Mouse (Mus musculus) kidney, adult 2 months (tissue): ENCODE results near the gene Ckb. TPM values are rescaled to one million over a fixed set of nuclear protein-coding genes. Genes with fewer than 3 reads are reported as not detected.

ENCODE experiments used
- DNase-seq: peaks from one replicate; pipeline ENCODE4 v3.0.0; 2021
- H3K27ac ChIP-seq: fragments of 200-500 bp; 2 replicates; pipeline ENCODE4 v1.5.1; 2012; ENCODE audit warnings: low read depth, low read length, control low read depth, inconsistent platforms; ENCODE audit not compliant: insufficient read depth
- H3K27me3 ChIP-seq: fragments of 200-500 bp; replicated peaks from 2 replicates; pipeline ENCODE4 v1.6.1; 2012; ENCODE audit warnings: mild to moderate bottlenecking, moderate library complexity, low read length, inconsistent platforms; ENCODE audit not compliant: control insufficient read depth, insufficient read depth
- H3K36me3 ChIP-seq: fragments of 200-500 bp; 2 replicates; pipeline ENCODE4 v1.6.1; 2012; ENCODE audit warnings: mild to moderate bottlenecking, moderate library complexity, low read length, inconsistent platforms; ENCODE audit not compliant: control insufficient read depth, insufficient read depth
- H3K4me1 ChIP-seq: fragments of 200-500 bp; 2 replicates; pipeline ENCODE4 v1.6.1; 2011; ENCODE audit warnings: low read length; ENCODE audit not compliant: control insufficient read depth, insufficient read depth
- H3K4me3 ChIP-seq: fragments of 200-500 bp; 2 replicates; pipeline ENCODE4 v1.5.1; 2011; ENCODE audit warnings: mild to moderate bottlenecking, low read depth, low read length, control low read depth; ENCODE audit not compliant: insufficient read depth
- CTCF ChIP-seq: fragments of 200-500 bp; conservative IDR thresholded peaks from 2 replicates; pipeline ENCODE4 v1.5.1; 2011; ENCODE audit warnings: low read depth, mild to moderate bottlenecking, control low read depth, low read length, moderate library complexity, mixed read lengths; ENCODE audit not compliant: insufficient read depth, insufficient read length
- POLR2A ChIP-seq: fragments of 200-500 bp; IDR thresholded peaks from one replicate; pipeline ENCODE4 v1.6.1; 2011; ENCODE audit warnings: low read depth, low read length, control low read depth
- WGBS: fragments of 180-500 bp; shearing (Covaris S2); methylation state at CpG from one replicate; pipeline ENCODE4 v1.1.7; 2018; 5-methylcytosine and 5-hydroxymethylcytosine counted together
- polyA plus RNA-seq: library from polyadenylated mRNA; depleted of rRNA; stranded (reverse); fragments of >200 nt; gene quantifications from 2 replicates; pipeline ENCODE4 v1.2.3, GENCODE M21; 2012

Gene Ckb
- polyA plus RNA-seq, 1 experiment = 280 TPM

GRCm38 (mm10) chr12:111692899-111693298 lies 20.8 kb upstream of the Ckb start:
- Histone ChIP-seq H3K27ac (0 out of 2 replicates have a peak overlapping the region, but pooled peaks have one; percentile 81), H3K4me1 (peaks cover 37% of the 10 kb centered on the region)
- 86% methylated on average over 5 of the region's 5 CpGs for WGBS

GRCm38 (mm10) chr12:111691346-111691872 lies 19.3 kb upstream of the Ckb start:
- no peak overlapping the region for H3K4me3 ChIP-seq
- H3K27ac ChIP-seq = peak overlapping the region; percentile 8
- peaks cover 50% of the 10 kb centered on the region for H3K4me1 ChIP-seq
- no peaks in the 10 kb centered on the region for H3K36me3 ChIP-seq
- DNase-seq = peak; percentile 53
- 42% methylated on average over 5 of the region's 5 CpGs for WGBS
- no peaks in the 10 kb centered on the region for H3K27me3 ChIP-seq
- no peak for TF ChIP-seq POLR2A
- TF ChIP-seq CTCF = no peak

More at GRCm38 (mm10) chr12:111692899-111693298, 20.8 kb upstream of the Ckb start:
- H3K27me3 ChIP-seq = no peaks in the 10 kb centered on the region
- DNase-seq = no peak
- H3K4me3 ChIP-seq = no peak overlapping the region
- H3K36me3 ChIP-seq = no peaks in the 10 kb centered on the region
- no peak for TF ChIP-seq CTCF

- DNase-seq = peak; percentile 80
Measured at GRCm38 (mm10) chr12:111689426-111689825, 17.3 kb upstream of the Ckb start.

GRCm38 (mm10) chr12:111688069-111688428 lies 15.9 kb upstream of the Ckb start:
- peak overlapping the region; percentile 67; the same call in 1 of the 2 replicates for H3K27ac ChIP-seq

More at GRCm38 (mm10) chr12:111689426-111689825, 17.3 kb upstream of the Ckb start:
- no peak overlapping the region for H3K4me3 ChIP-seq
- TF ChIP-seq CTCF (no peak), POLR2A (no peak)
- peaks cover 42% of the 10 kb centered on the region for H3K4me1 ChIP-seq
- H3K27ac ChIP-seq = no peak overlapping the region
- no peaks in the 10 kb centered on the region for H3K36me3 ChIP-seq
- 39% methylated on average over 11 of the region's 11 CpGs for WGBS
- H3K27me3 ChIP-seq = no peaks in the 10 kb centered on the region

GRCm38 (mm10) chr12:111687350-111688068 lies 15.4 kb upstream of the Ckb start:
- Histone ChIP-seq H3K36me3 (no peaks in the 10 kb centered on the region), H3K27me3 (no peaks in the 10 kb centered on the region), H3K27ac (peak overlapping the region; percentile 67), H3K4me3 (no peak overlapping the region), H3K4me1 (peaks cover 32% of the 10 kb centered on the region; the same call in 1 of the 2 replicates)
- whole genome bisulfite sequencing = 12% methylated on average over 14 of the region's 14 CpGs
- peak; percentile 95 for DNase-seq
- TF ChIP-seq POLR2A (no peak), CTCF (no peak)

More at GRCm38 (mm10) chr12:111688069-111688428, 15.9 kb upstream of the Ckb start:
- DNase-seq = no peak
- Histone ChIP-seq H3K36me3 (no peaks in the 10 kb centered on the region), H3K4me1 (peaks cover 32% of the 10 kb centered on the region; the same call in 1 of the 2 replicates), H3K4me3 (no peak overlapping the region), H3K27me3 (no peaks in the 10 kb centered on the region)
- 39% methylated on average over 2 of the region's 2 CpGs for whole genome bisulfite sequencing
- no peak for TF ChIP-seq CTCF
- no peak for TF ChIP-seq POLR2A

GRCm38 (mm10) chr12:111686390-111686789 lies 14.3 kb upstream of the Ckb start:
- DNase-seq = no peak
- H3K27me3 ChIP-seq = no peaks in the 10 kb centered on the region
- peaks cover 32% of the 10 kb centered on the region; the same call in 1 of the 2 replicates for H3K4me1 ChIP-seq
- no peaks in the 10 kb centered on the region for H3K36me3 ChIP-seq
- TF ChIP-seq POLR2A = no peak
- TF ChIP-seq CTCF = no peak
- no peak overlapping the region for H3K4me3 ChIP-seq
- no peak overlapping the region for H3K27ac ChIP-seq
- WGBS = 79% methylated on average over 4 of the region's 4 CpGs

- no peak overlapping the region for H3K27ac ChIP-seq
- no peaks in the 10 kb centered on the region for H3K36me3 ChIP-seq
- DNase-seq = no peak
- no peaks in the 10 kb centered on the region for H3K27me3 ChIP-seq
- TF ChIP-seq CTCF (no peak), POLR2A (no peak)
- WGBS = 84% methylated on average over 5 of the region's 5 CpGs
- H3K4me1 ChIP-seq = peaks cover 19% of the 10 kb centered on the region
- H3K4me3 ChIP-seq = no peak overlapping the region
Measured at GRCm38 (mm10) chr12:111682806-111683205, 10.7 kb upstream of the Ckb start.
